Mouse (Mus musculus) small intestine, adult 2 months (tissue): Measurements from ENCODE around the gene Dab1. TPM values are rescaled to one million over a fixed set of nuclear protein-coding genes. Genes with fewer than 3 reads are reported as not detected.

ENCODE experiments used
- H3K27ac ChIP-seq: fragments of 200-500 bp; 2 replicates; pipeline ENCODE4 v1.5.1; 2012; ENCODE audit warnings: low read depth, low read length, control low read depth, inconsistent platforms; ENCODE audit not compliant: insufficient read depth
- H3K27me3 ChIP-seq: fragments of 200-500 bp; 2 replicates; pipeline ENCODE4 v1.6.1; 2012; ENCODE audit warnings: mild to moderate bottlenecking, moderate library complexity, low read length, inconsistent platforms; ENCODE audit not compliant: control insufficient read depth, insufficient read depth
- H3K36me3 ChIP-seq: fragments of 200-500 bp; 2 replicates; pipeline ENCODE4 v1.6.1; 2012; ENCODE audit warnings: mild to moderate bottlenecking, low read length, control low read depth, inconsistent platforms; ENCODE audit not compliant: control insufficient read depth, insufficient read depth
- H3K4me1 ChIP-seq: fragments of 200-500 bp; 2 replicates; pipeline ENCODE4 v1.6.1; 2012; ENCODE audit warnings: low read length, inconsistent platforms, mixed read lengths; ENCODE audit not compliant: control insufficient read depth, insufficient read depth, insufficient read length
- H3K4me3 ChIP-seq: fragments of 200-500 bp; 2 replicates; pipeline ENCODE4 v1.5.1; 2012; ENCODE audit warnings: low read depth, mild to moderate bottlenecking, control low read depth, inconsistent platforms, low read length, moderate library complexity
- CTCF ChIP-seq: fragments of 200-500 bp; IDR thresholded peaks from 2 replicates; pipeline ENCODE4 v1.5.1; 2012; ENCODE audit warnings: low read depth, mild to moderate bottlenecking, control low read depth, inconsistent platforms, low read length, moderate library complexity, mixed read lengths; ENCODE audit not compliant: insufficient replicate concordance, insufficient read length; ENCODE audit errors: extremely low read depth
- POLR2A ChIP-seq: fragments of 200-500 bp; IDR thresholded peaks from 2 replicates; pipeline ENCODE4 v1.6.1; 2012; ENCODE audit warnings: low read depth, mild to moderate bottlenecking, control low read depth, inconsistent platforms, low read length, moderate library complexity
- WGBS: fragments of 180-500 bp; shearing (Covaris S2); methylation state at CpG from one replicate; pipeline ENCODE4 v1.1.7; 2018; 5-methylcytosine and 5-hydroxymethylcytosine counted together
- polyA plus RNA-seq: library from polyadenylated mRNA; depleted of rRNA; stranded (reverse); fragments of >200 nt; gene quantifications from 2 replicates; pipeline ENCODE4 v1.2.3, GENCODE M21; 2012

Gene Dab1
- polyA plus RNA-seq, 1 experiment: 57.9 TPM

GRCm38 (mm10) chr4:103804461-103804860 lies 185.3 kb downstream of the Dab1 start:
- Histone ChIP-seq H3K4me1 (no peaks in the 10 kb centered on the region), H3K4me3 (no peak overlapping the region), H3K27me3 (no peaks in the 10 kb centered on the region), H3K27ac (no peak overlapping the region), H3K36me3 (no peaks in the 10 kb centered on the region)
- 50% methylated on average over 1 of the region's 1 CpGs for WGBS
- TF ChIP-seq POLR2A (no peak), CTCF (no peak)

- no peak overlapping the region for H3K4me3 ChIP-seq
- H3K36me3 ChIP-seq: no peaks in the 10 kb centered on the region
- no peak for TF ChIP-seq POLR2A
- H3K27me3 ChIP-seq: no peaks in the 10 kb centered on the region
- no peak overlapping the region for H3K27ac ChIP-seq
- WGBS: 84% methylated on average over 4 of the region's 4 CpGs
- no peaks in the 10 kb centered on the region for H3K4me1 ChIP-seq
Observed at GRCm38 (mm10) chr4:103822669-103823068, 203.5 kb downstream of the Dab1 start.

GRCm38 (mm10) chr4:103838377-103838776 lies 219.2 kb downstream of the Dab1 start:
- Histone ChIP-seq H3K27ac (no peak overlapping the region), H3K4me3 (no peak overlapping the region), H3K36me3 (no peaks in the 10 kb centered on the region), H3K27me3 (no peaks in the 10 kb centered on the region), H3K4me1 (no peaks in the 10 kb centered on the region)
- 59% methylated on average over 5 of the region's 5 CpGs for WGBS
- TF ChIP-seq CTCF (no peak), POLR2A (no peak)

- Histone ChIP-seq H3K36me3 (no peaks in the 10 kb centered on the region), H3K4me3 (no peak overlapping the region), H3K4me1 (no peaks in the 10 kb centered on the region), H3K27me3 (no peaks in the 10 kb centered on the region), H3K27ac (no peak overlapping the region)
- TF ChIP-seq CTCF: no peak
- WGBS: 81% methylated on average over 2 of the region's 2 CpGs
Observed at GRCm38 (mm10) chr4:103839541-103839940, 220.4 kb downstream of the Dab1 start.

- 60% methylated on average over 7 of the region's 7 CpGs for WGBS
- no peaks in the 10 kb centered on the region for H3K27me3 ChIP-seq
- no peak overlapping the region for H3K4me3 ChIP-seq
- H3K27ac ChIP-seq: no peak overlapping the region
- TF ChIP-seq POLR2A: no peak
- TF ChIP-seq CTCF: no peak
- no peaks in the 10 kb centered on the region for H3K36me3 ChIP-seq
- no peaks in the 10 kb centered on the region for H3K4me1 ChIP-seq
Observed at GRCm38 (mm10) chr4:103841126-103841525, 222.0 kb downstream of the Dab1 start.

- Histone ChIP-seq H3K27ac (no peak overlapping the region), H3K27me3 (no peaks in the 10 kb centered on the region), H3K4me3 (no peak overlapping the region), H3K4me1 (no peaks in the 10 kb centered on the region), H3K36me3 (no peaks in the 10 kb centered on the region)
- WGBS: 68% methylated on average over 7 of the region's 7 CpGs
- TF ChIP-seq POLR2A (no peak), CTCF (no peak)
Observed at GRCm38 (mm10) chr4:103844635-103845034, 225.5 kb downstream of the Dab1 start.

GRCm38 (mm10) chr4:103857173-103857572 lies 238.0 kb downstream of the Dab1 start:
- no peaks in the 10 kb centered on the region for H3K4me1 ChIP-seq
- no peaks in the 10 kb centered on the region for H3K36me3 ChIP-seq
- no peak overlapping the region for H3K27ac ChIP-seq
- WGBS: 16% methylated on average over 1 of the region's 1 CpGs
- no peaks in the 10 kb centered on the region for H3K27me3 ChIP-seq
- TF ChIP-seq CTCF (no peak), POLR2A (no peak)
- no peak overlapping the region for H3K4me3 ChIP-seq

- Histone ChIP-seq H3K36me3 (no peaks in the 10 kb centered on the region), H3K27me3 (no peaks in the 10 kb centered on the region), H3K4me1 (no peaks in the 10 kb centered on the region), H3K4me3 (no peak overlapping the region), H3K27ac (no peak overlapping the region)
- TF ChIP-seq POLR2A (no peak), CTCF (no peak)
- WGBS: 15% methylated on average over 3 of the region's 3 CpGs
Observed at GRCm38 (mm10) chr4:103875564-103875963, 256.4 kb downstream of the Dab1 start.
